Mouse (Mus musculus) thymus, adult 2 months (tissue): ENCODE measurements around the gene Rps19bp1. TPM values are rescaled to one million over a fixed set of nuclear protein-coding genes. Genes with fewer than 3 reads are reported as not detected.

Experiments used
- DNase-seq: peaks from one replicate; pipeline ENCODE4 v3.0.0; 2021
- H3K27ac ChIP-seq: fragments of 200-500 bp; 2 replicates; pipeline ENCODE4 v1.5.1; 2012; ENCODE audit warnings: low read length, control low read depth; ENCODE audit not compliant: control insufficient read depth, insufficient read depth
- H3K27me3 ChIP-seq: fragments of 200-500 bp; 2 replicates; pipeline ENCODE4 v1.6.1; 2012; ENCODE audit warnings: mild to moderate bottlenecking, low read length, moderate library complexity, mixed read lengths; ENCODE audit not compliant: control insufficient read depth, insufficient read depth
- H3K36me3 ChIP-seq: fragments of 200-500 bp; 2 replicates; pipeline ENCODE4 v1.6.1; 2012; ENCODE audit warnings: mild to moderate bottlenecking, low read length, moderate library complexity; ENCODE audit not compliant: control insufficient read depth, insufficient read depth
- H3K4me1 ChIP-seq: fragments of 200-500 bp; replicated peaks from 2 replicates; pipeline ENCODE4 v1.6.1; 2012; ENCODE audit warnings: low read length; ENCODE audit not compliant: control insufficient read depth, insufficient read depth
- H3K4me3 ChIP-seq: fragments of 200-500 bp; 2 replicates; pipeline ENCODE4 v1.5.1; 2012; ENCODE audit warnings: mild to moderate bottlenecking, low read length, control low read depth, moderate library complexity; ENCODE audit not compliant: control insufficient read depth, insufficient read depth
- CTCF ChIP-seq: fragments of 200-500 bp; IDR thresholded peaks from 2 replicates; pipeline ENCODE4 v1.5.1; 2012; ENCODE audit warnings: mild to moderate bottlenecking, control low read depth, low read length, moderate library complexity, borderline replicate concordance; ENCODE audit not compliant: control insufficient read depth, poor library complexity, insufficient read depth; ENCODE audit errors: extremely low read depth
- POLR2A ChIP-seq: fragments of 200-500 bp; IDR thresholded peaks from 2 replicates; pipeline ENCODE4 v1.6.1; 2012; ENCODE audit warnings: mild to moderate bottlenecking, low read length, control low read depth, moderate library complexity; ENCODE audit not compliant: control insufficient read depth, poor library complexity, insufficient read depth; ENCODE audit errors: extremely low read depth
- polyA plus RNA-seq: library from polyadenylated mRNA; depleted of rRNA; stranded (reverse); fragments of >200 nt; gene quantifications from 2 replicates; pipeline ENCODE4 v1.2.3, GENCODE M21; 2012; rRNA removed

The Rps19bp1 gene
- polyA plus RNA-seq, 1 experiment = 22.5 TPM

- TF ChIP-seq CTCF (no peak), POLR2A (no peak)
- no peak overlapping the region for H3K27ac ChIP-seq
- no peaks in the 10 kb centered on the region for H3K27me3 ChIP-seq
- no peak for DNase-seq
- no peaks in the 10 kb centered on the region for H3K36me3 ChIP-seq
- peaks cover 5% of the 10 kb centered on the region for H3K4me1 ChIP-seq
- H3K4me3 ChIP-seq = no peak overlapping the region
Observed at GRCm38 (mm10) chr15:80213688-80214087, 50.4 kb downstream of the Rps19bp1 start.

Other genes with a start within 250 kb of the Rps19bp1 start
- gene Pdgfb, start 249.3 kb downstream of the Rps19bp1 start, polyA plus RNA-seq = 10.9 and 11.6 TPM in 2 replicates
- gene Syngr1, start 173.0 kb downstream of the Rps19bp1 start, polyA plus RNA-seq = 91.8 and 121 TPM in 2 replicates
- 627 and 715 TPM in 2 replicates for gene Rpl3, start 172.4 kb downstream of the Rps19bp1 start, polyA plus RNA-seq
- 53.8 and 61.0 TPM in 2 replicates for gene Tab1, start 131.2 kb downstream of the Rps19bp1 start, polyA plus RNA-seq
- gene Mgat3, start 90.6 kb downstream of the Rps19bp1 start, polyA plus RNA-seq = 16.2 and 20.3 TPM in 2 replicates
- gene Mief1, start 30.3 kb downstream of the Rps19bp1 start, polyA plus RNA-seq = 32.7 and 36.3 TPM in 2 replicates
- gene AC140267.1, start 28.5 kb downstream of the Rps19bp1 start, polyA plus RNA-seq = not detected in 2 replicates
- gene Atf4, start 9.1 kb downstream of the Rps19bp1 start, polyA plus RNA-seq = 169 and 179 TPM in 2 replicates
- gene Cacna1i, start 22.9 kb upstream of the Rps19bp1 start, polyA plus RNA-seq = 0.30 and 0.42 TPM in 2 replicates